Mouse (Mus musculus) myocyte (in vitro differentiated cells): ENCODE results near the gene Tuba1b. TPM values are rescaled to one million over a fixed set of nuclear protein-coding genes. Genes with fewer than 3 reads are reported as not detected.
"Not testable (repeated sequence)": the region's sequence is repeated elsewhere in the genome, so short reads cannot be mapped to it uniquely, and the experiment has no call there.

Experiments used
- H3K27me3 ChIP-seq: one replicate; pipeline ENCODE4 v1.6.1; 2011; ENCODE audit not compliant: control insufficient read depth, insufficient read depth, insufficient read length
- H3K36me3 ChIP-seq: one replicate; pipeline ENCODE4 v1.6.1; 2011; ENCODE audit not compliant: control insufficient read depth, insufficient read depth
- H3K4me2 ChIP-seq: one replicate; pipeline ENCODE4 v1.6.1; 2011; ENCODE audit warnings: low read depth, control low read depth
- H3K4me3 ChIP-seq: one replicate; pipeline ENCODE4 v1.5.1; 2011; ENCODE audit warnings: mild to moderate bottlenecking, control low read depth, moderate library complexity
- H3K79me2 ChIP-seq: one replicate; pipeline ENCODE4 v1.6.1; 2011; ENCODE audit not compliant: control insufficient read depth, insufficient read depth
- H3ac ChIP-seq: one replicate; pipeline ENCODE4 v1.6.1; 2011; ENCODE audit not compliant: control insufficient read depth, insufficient read length
- CEBPB ChIP-seq: IDR thresholded peaks from 2 replicates; pipeline ENCODE4 v1.6.1; 2011; ENCODE audit warnings: mild to moderate bottlenecking, moderate library complexity; ENCODE audit not compliant: poor library complexity, insufficient read depth, severe bottlenecking
- E2F4 ChIP-seq: IDR thresholded peaks from one replicate; pipeline ENCODE4 v1.6.1; 2011; ENCODE audit warnings: mild to moderate bottlenecking, control low read depth, moderate library complexity; ENCODE audit not compliant: insufficient read depth
- MAX ChIP-seq: IDR thresholded peaks from one replicate; pipeline ENCODE4 v1.6.1; 2011; ENCODE audit warnings: low read depth, mild to moderate bottlenecking, control low read depth
- MYOD1 ChIP-seq, 3 experiments: IDR thresholded peaks; one replicate each; pipeline ENCODE4 v1.6.1; 2011; ENCODE audit warnings: control low read depth in 2 of 3, low read depth in 2 of 3, mild to moderate bottlenecking in 2 of 3, moderate library complexity in 1 of 3; ENCODE audit not compliant: insufficient read length in 2 of 3, control insufficient read depth in 1 of 3
- MYOG ChIP-seq, 3 experiments: IDR thresholded peaks; one replicate each; pipeline ENCODE4 v1.6.1; 2011; ENCODE audit warnings: control low read depth in 2 of 3, low read depth in 2 of 3, mild to moderate bottlenecking in 2 of 3; ENCODE audit not compliant: insufficient read length in 2 of 3, control insufficient read depth in 1 of 3, insufficient read depth in 1 of 3
- POLR2A ChIP-seq: IDR thresholded peaks from one replicate; pipeline ENCODE4 v1.6.1; 2011; ENCODE audit warnings: low read depth, mild to moderate bottlenecking, control low read depth, moderate library complexity; ENCODE audit not compliant: insufficient read length
- POLR2AphosphoS2 ChIP-seq: IDR thresholded peaks from one replicate; pipeline ENCODE4 v1.6.1; 2011; ENCODE audit warnings: low read depth, control low read depth; ENCODE audit not compliant: insufficient read length
- REST ChIP-seq: IDR thresholded peaks from one replicate; pipeline ENCODE4 v1.6.1; 2011; ENCODE audit warnings: mild to moderate bottlenecking, control low read depth, moderate library complexity; ENCODE audit not compliant: insufficient read depth, insufficient read length
- SRF ChIP-seq: IDR thresholded peaks from one replicate; pipeline ENCODE4 v1.6.1; 2011; ENCODE audit warnings: low read depth; ENCODE audit not compliant: control insufficient read depth, insufficient read length
- TCF12 ChIP-seq: IDR thresholded peaks from one replicate; pipeline ENCODE4 v1.6.1; 2011; ENCODE audit warnings: mild to moderate bottlenecking, control low read depth; ENCODE audit not compliant: poor library complexity, insufficient read depth, severe bottlenecking
- TCF3 ChIP-seq: IDR thresholded peaks from one replicate; pipeline ENCODE4 v1.6.1; 2011; ENCODE audit warnings: low read depth, control low read depth; ENCODE audit not compliant: insufficient read length
- USF1 ChIP-seq: IDR thresholded peaks from one replicate; pipeline ENCODE4 v1.6.1; 2011; ENCODE audit warnings: low read depth, mild to moderate bottlenecking, control low read depth, moderate library complexity
- polyA plus RNA-seq: library from polyadenylated mRNA; unstranded; fragments of >200 nt; fragmentation: generic; extraction: Trizol; gene quantifications from one replicate; pipeline ENCODE4 v1.2.1, GENCODE M21; 2012; ENCODE audit warnings: missing spikeins

Tuba1b gene
- polyA plus RNA-seq, 1 experiment: 2,204 TPM

DNA sequence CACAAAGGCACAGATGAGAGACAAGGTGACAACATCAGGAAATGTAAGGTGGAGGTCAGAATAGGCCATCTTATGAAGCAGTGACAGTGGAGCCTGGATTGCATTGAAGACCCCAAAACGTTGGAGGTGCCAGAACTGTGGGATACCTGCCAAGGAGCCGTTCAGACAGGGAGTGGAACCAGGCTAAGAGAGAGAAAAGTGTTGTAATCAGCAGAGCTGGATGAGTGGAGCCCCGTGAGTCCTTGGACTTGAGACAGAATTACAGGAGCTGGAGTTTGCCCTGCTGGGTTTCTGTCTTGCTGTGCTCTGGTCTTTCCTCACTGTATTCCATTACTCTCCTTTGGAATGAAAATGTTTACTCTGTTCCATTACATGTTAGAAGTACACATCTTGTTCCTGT, 11.8 kb downstream of the Tuba1b start:
- Histone ChIP-seq H3K4me3 (no peak overlapping the region), H3K79me2 (no peaks in the 10 kb centered on the region), H3K4me2 (no peak overlapping the region), H3K27me3 (no peaks in the 10 kb centered on the region), H3ac (no peak overlapping the region), H3K36me3 (no peaks in the 10 kb centered on the region)
- TF ChIP-seq E2F4 (no peak), MYOG (IDR thresholded peaks at IDR 0.05; ENCODE audit: control insufficient read depth in 1 of 3, insufficient read depth in 1 of 3, insufficient read length in 2 of 3, low read depth in 2 of 3) (no peak), TCF3 (no peak), USF1 (no peak)

- H3K27me3 ChIP-seq: no peaks in the 10 kb centered on the region
- no peak overlapping the region for H3ac ChIP-seq
- H3K36me3 ChIP-seq: no peaks in the 10 kb centered on the region
- H3K4me3 ChIP-seq: no peak overlapping the region
- H3K79me2 ChIP-seq: peaks cover 9% of the 10 kb centered on the region
- no peak overlapping the region for H3K4me2 ChIP-seq
- no peak for TF ChIP-seq E2F4
- TF ChIP-seq TCF3: no peak
- TF ChIP-seq TCF12: no peak
- TF ChIP-seq POLR2AphosphoS2: no peak
- no peak for TF ChIP-seq MYOG (IDR thresholded peaks at IDR 0.05; ENCODE audit: control insufficient read depth in 1 of 3, insufficient read depth in 1 of 3, insufficient read length in 2 of 3, low read depth in 2 of 3)
- no peak for TF ChIP-seq REST
- TF ChIP-seq MYOD1 (IDR thresholded peaks at IDR 0.05; ENCODE audit: control insufficient read depth in 1 of 3, insufficient read length in 2 of 3, low read depth in 2 of 3): no peak
- no peak for TF ChIP-seq CEBPB
- TF ChIP-seq SRF: no peak
- TF ChIP-seq POLR2A: no peak
These were observed 12.9 kb downstream of the Tuba1b start for GRCm38 (mm10) chr15:98921510-98921909.

DNA sequence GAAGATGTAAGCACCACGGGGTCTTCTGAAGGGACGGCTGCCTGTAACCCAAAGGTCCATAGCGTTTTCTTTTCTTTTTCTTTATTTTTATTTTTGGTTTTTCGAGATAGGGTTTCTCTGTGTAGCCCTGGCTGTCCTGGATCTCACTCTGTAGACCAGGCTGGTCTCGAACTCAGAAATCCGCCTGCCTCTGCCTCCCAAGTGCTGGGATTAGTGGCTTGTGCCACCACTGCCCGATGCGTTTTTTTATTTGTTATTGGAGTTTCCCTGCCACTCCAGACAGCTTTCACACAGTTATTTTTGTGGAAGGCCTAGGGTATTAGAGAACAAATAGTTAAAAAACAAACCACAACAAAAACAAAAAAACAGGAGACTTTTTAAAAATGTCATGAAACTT, 15.9 kb downstream of the Tuba1b start:
- H3K4me2 ChIP-seq: peak overlapping the region; percentile 98
- H3K79me2 ChIP-seq: peaks cover 27% of the 10 kb centered on the region
- not testable (repeated sequence) for H3K27me3 ChIP-seq, H3K36me3 ChIP-seq
- H3K4me3 ChIP-seq: peak overlapping the region; percentile 53
- H3ac ChIP-seq: peak overlapping the region; percentile 49

GRCm38 (mm10) chr15:98917538-98918498, 16.5 kb downstream of the Tuba1b start, which contains the start of gene Lmbr1l:
TSS of gene Lmbr1l (minus strand) at chr15:98918231.
- TF ChIP-seq E2F4 (no peak), REST (no peak), POLR2AphosphoS2 (peak; percentile 91), SRF (peak; percentile 75), MAX (no peak), MYOG (IDR thresholded peaks at IDR 0.05; ENCODE audit: control insufficient read depth in 1 of 3, insufficient read depth in 1 of 3, insufficient read length in 2 of 3, low read depth in 2 of 3) (peak in 2 of 3 experiments; percentile 83 to 84), TCF12 (no peak), TCF3 (peak; percentile 21), MYOD1 (IDR thresholded peaks at IDR 0.05; ENCODE audit: control insufficient read depth in 1 of 3, insufficient read length in 2 of 3, low read depth in 2 of 3) (peak in 2 of 3 experiments; percentile 83 to 88), USF1 (no peak), POLR2A (peak; percentile 83)
- peaks cover 27% of the 10 kb centered on the region for H3K79me2 ChIP-seq
- peaks cover 9% of the 10 kb centered on the region for H3K36me3 ChIP-seq
- peak within 1 kb of the TSS; percentile 98 for H3K4me2 ChIP-seq
- H3K4me3 ChIP-seq: peak within 1 kb of the TSS; percentile 53
- H3K27me3 ChIP-seq: no peaks in the 10 kb centered on the region
- H3ac ChIP-seq: peak within 1 kb of the TSS; percentile 49

DNA sequence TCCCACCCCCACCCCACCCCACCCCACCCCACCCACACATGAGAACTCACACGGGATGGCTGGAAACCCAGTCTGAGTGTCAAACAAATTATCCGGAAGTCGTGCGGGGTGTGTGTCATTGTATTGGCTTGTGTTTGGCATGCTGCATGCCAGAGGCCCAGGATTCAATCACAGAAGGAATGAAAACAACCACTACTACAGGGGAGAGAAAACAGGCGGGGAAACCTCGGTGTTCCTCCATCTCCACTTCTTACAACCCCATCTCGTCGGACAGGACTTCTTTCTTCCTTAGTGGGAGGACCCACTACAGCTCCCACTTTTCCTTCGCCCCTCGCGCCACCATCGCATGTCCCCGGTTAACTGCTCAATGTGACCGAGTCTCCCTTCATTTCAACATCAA, 17.3 kb downstream of the Tuba1b start:
- TF ChIP-seq SRF: no peak
- no peak for TF ChIP-seq POLR2AphosphoS2
- TF ChIP-seq TCF12: no peak
- Histone ChIP-seq H3K36me3 (peaks cover 14% of the 10 kb centered on the region), H3K27me3 (no peaks in the 10 kb centered on the region), H3K4me3 (peak overlapping the region; percentile 53), H3K79me2 (peaks cover 27% of the 10 kb centered on the region), H3ac (peak overlapping the region; percentile 49), H3K4me2 (peak overlapping the region; percentile 85)

GRCm38 (mm10) chr15:98916016-98916415, 18.3 kb downstream of the Tuba1b start:
- Histone ChIP-seq H3ac (no peak overlapping the region), H3K36me3 (peaks cover 24% of the 10 kb centered on the region), H3K4me3 (peak overlapping the region; percentile 53), H3K79me2 (peaks cover 27% of the 10 kb centered on the region), H3K4me2 (peak overlapping the region; percentile 85), H3K27me3 (no peaks in the 10 kb centered on the region)
- TF ChIP-seq SRF (no peak), POLR2A (no peak)
